Mouse (Mus musculus) MEL (cell line): ENCODE results near the gene Themis2.

ENCODE experiments used
- CTCF ChIP-seq, 3 experiments: IDR thresholded peaks in 2 of 3; conservative IDR thresholded peaks in 1 of 3; 2 replicates each; pipeline ENCODE4 v1.5.1; 2011 to 2012; ENCODE audit warnings: low read length in 3 of 3, low read depth in 2 of 3, mild to moderate bottlenecking in 2 of 3, improper control_type of control experiment in 1 of 3, inconsistent platforms in 1 of 3, mixed read lengths in 1 of 3, moderate library complexity in 1 of 3; ENCODE audit not compliant: control insufficient read depth in 1 of 3, insufficient read depth in 1 of 3, poor library complexity in 1 of 3, severe bottlenecking in 1 of 3
- E2F4 ChIP-seq: IDR thresholded peaks from 2 replicates; pipeline ENCODE4 v1.6.1; 2011; ENCODE audit warnings: low read depth, low read length, improper control_type of control experiment, borderline replicate concordance
- ELF1 ChIP-seq: IDR thresholded peaks from 2 replicates; pipeline ENCODE4 v1.6.1; 2014; ENCODE audit warnings: low read depth, mild to moderate bottlenecking, inconsistent platforms, low read length, improper control_type of control experiment, moderate library complexity
- EP300 ChIP-seq, 2 experiments: IDR thresholded peaks; 2 replicates each; pipeline ENCODE4 v1.6.1; 2011; ENCODE audit warnings: improper control_type of control experiment in 2 of 2, low read length in 2 of 2, low read depth in 1 of 2, mild to moderate bottlenecking in 1 of 2
- MAFK ChIP-seq: IDR thresholded peaks from 2 replicates; pipeline ENCODE4 v1.6.1; 2011; ENCODE audit warnings: low read depth, mild to moderate bottlenecking, low read length, improper control_type of control experiment, borderline replicate concordance
- MAX ChIP-seq: IDR thresholded peaks from 2 replicates; pipeline ENCODE4 v1.6.1; 2011; ENCODE audit warnings: low read length, improper control_type of control experiment
- MXI1 ChIP-seq: IDR thresholded peaks from 2 replicates; pipeline ENCODE4 v1.6.1; 2011; ENCODE audit warnings: mild to moderate bottlenecking, low read depth, low read length, improper control_type of control experiment
- POLR2A ChIP-seq, 2 experiments: IDR thresholded peaks; 2 replicates each; pipeline ENCODE4 v1.6.1; 2011 to 2012; ENCODE audit warnings: low read length in 2 of 2, mild to moderate bottlenecking in 2 of 2, control low read depth in 1 of 2, improper control_type of control experiment in 1 of 2, low read depth in 1 of 2, moderate library complexity in 1 of 2; ENCODE audit not compliant: control insufficient read depth in 1 of 2, insufficient read depth in 1 of 2, poor library complexity in 1 of 2
- RAD21 ChIP-seq: IDR thresholded peaks from 2 replicates; pipeline ENCODE4 v1.6.1; 2011; ENCODE audit warnings: mild to moderate bottlenecking, low read depth, low read length, improper control_type of control experiment
- TBP ChIP-seq: IDR thresholded peaks from 2 replicates; pipeline ENCODE4 v1.8.0; 2011; ENCODE audit warnings: low read depth, low read length, improper control_type of control experiment
- ZKSCAN1 ChIP-seq: IDR thresholded peaks from 2 replicates; pipeline ENCODE4 v1.6.1; 2012; ENCODE audit warnings: low read depth, mild to moderate bottlenecking, inconsistent platforms, low read length, improper control_type of control experiment, moderate library complexity
- ZNF384 ChIP-seq: IDR thresholded peaks from 2 replicates; pipeline ENCODE4 v1.6.1; 2012; ENCODE audit warnings: low read depth, mild to moderate bottlenecking, inconsistent platforms, low read length, improper control_type of control experiment

GRCm38 (mm10) chr4:132816404-132816803 lies 20.2 kb upstream of the Themis2 start:
- TF ChIP-seq E2F4: no peak
- TF ChIP-seq MAFK: no peak
- TF ChIP-seq CTCF (IDR thresholded peaks at IDR 0.05 in 2 of 3, conservative IDR thresholded peaks at IDR 0.05 in 1 of 3; ENCODE audit: control insufficient read depth in 1 of 3, insufficient read depth in 1 of 3, low read depth in 2 of 3, low read length in 3 of 3, poor library complexity in 1 of 3, severe bottlenecking in 1 of 3): no peak
- TF ChIP-seq POLR2A (IDR thresholded peaks at IDR 0.05; ENCODE audit: control insufficient read depth in 1 of 2, insufficient read depth in 1 of 2, low read depth in 1 of 2, low read length in 2 of 2, poor library complexity in 1 of 2): no peak
- no peak for TF ChIP-seq MAX
- no peak for TF ChIP-seq ZKSCAN1
- TF ChIP-seq RAD21: no peak
- no peak for TF ChIP-seq ZNF384
- TF ChIP-seq TBP: no peak
- TF ChIP-seq EP300 (IDR thresholded peaks at IDR 0.05; ENCODE audit: low read depth in 1 of 2, low read length in 2 of 2): no peak
- TF ChIP-seq MXI1: no peak
- TF ChIP-seq ELF1: no peak
